Comparison of ENCODE assay signal across 8 mouse cellular contexts in genomic region chr1:179803513-179804139, GRCm38 (mm10). TPM values are rescaled to one million over a fixed set of nuclear protein-coding genes. Genes with fewer than 3 reads are reported as not detected.
A peak's percentile ranks its signal among the peaks of the same experiment; 100 is the strongest.
DNase-seq lines count a peak whose midpoint lies in the region; ATAC-seq and TF ChIP-seq lines count a peak whose summit lies in the region.

Ahctf1 (minus strand) TSS chr1:179803680.

- TF ChIP-seq RAD21 in MEL (IDR thresholded peaks at IDR 0.05; ENCODE audit: low read depth, low read length), result no peak

- DNase-seq in MEL (ENCODE audit: low read depth, low spot score), result peak; percentile 99
- DNase-seq in cerebellum, adult 2 months, result peak; percentile 98 to 99
- DNase-seq in forebrain, postnatal 0 days, result peak; percentile 99
- DNase-seq in heart, postnatal 4 days, result peak; percentile 99
- peak; percentile 98 to 99 for DNase-seq in layer of hippocampus, adult 8-10 months (ENCODE audit: low spot score in 2 of 2)
- DNase-seq in ovary, adult 18-20 months (ENCODE audit: low spot score), result peak; percentile 98
- peak; percentile 94 for DNase-seq in thymus, postnatal 0 days (ENCODE audit: low spot score)

- peak within 1 kb of the TSS; percentile 93 to 96 for H3K4me3 ChIP-seq in MEL (ENCODE audit: control insufficient read depth in 1 of 2, insufficient read depth in 1 of 2, low read depth in 2 of 2, low read length in 2 of 2)
- H3K4me3 ChIP-seq in cerebellum, adult 2 months (replicated peaks; ENCODE audit: insufficient read depth, low read depth, low read length), result peak within 1 kb of the TSS; percentile 48
- H3K4me3 ChIP-seq in forebrain, postnatal 0 days (ENCODE audit: low read depth, low read length), result peak within 1 kb of the TSS; percentile 87
- peak within 1 kb of the TSS; percentile 95 for H3K4me3 ChIP-seq in lung, embryonic 15.5 days

- peaks cover 14 to 41% of the 10 kb centered on the region in 2 experiments for H3K4me1 ChIP-seq in MEL (ENCODE audit: control insufficient read depth in 1 of 2, insufficient read depth in 2 of 2, low read length in 2 of 2)
- no peaks in the 10 kb centered on the region; the same call in 1 of the 2 replicates for H3K4me1 ChIP-seq in cerebellum, adult 2 months (ENCODE audit: control insufficient read depth, insufficient read depth, low read length)
- H3K4me1 ChIP-seq in forebrain, postnatal 0 days (ENCODE audit: insufficient read depth), result peaks cover 7% of the 10 kb centered on the region; the same call in 1 of the 2 replicates
- H3K4me1 ChIP-seq in lung, embryonic 15.5 days, result peaks cover 27% of the 10 kb centered on the region

- TF ChIP-seq POLR2A in MEL (IDR thresholded peaks at IDR 0.05; ENCODE audit: control insufficient read depth in 1 of 2, insufficient read depth in 1 of 2, low read depth in 1 of 2, low read length in 2 of 2, poor library complexity in 1 of 2), result peak; percentile 97 to 99
- peak; percentile 85 for TF ChIP-seq POLR2A in cerebellum, adult 2 months (IDR thresholded peaks at IDR 0.05; ENCODE audit: borderline replicate concordance, insufficient read depth, low read length)

- H3K4me2 ChIP-seq in forebrain, postnatal 0 days (ENCODE audit: low read depth), result peak within 1 kb of the TSS; percentile 58
- H3K4me2 ChIP-seq in lung, embryonic 15.5 days, result peak within 1 kb of the TSS; percentile 72

- H3K79me2 ChIP-seq in MEL (ENCODE audit: control insufficient read depth, insufficient read depth, low read length, poor library complexity), result peaks cover 40% of the 10 kb centered on the region

- H3K9me3 ChIP-seq in MEL (replicated peaks; ENCODE audit: insufficient read depth, low read length), result no peaks in the 10 kb centered on the region
- H3K9me3 ChIP-seq in forebrain, postnatal 0 days (ENCODE audit: low read length), result no peaks in the 10 kb centered on the region
- no peaks in the 10 kb centered on the region for H3K9me3 ChIP-seq in lung, embryonic 15.5 days

- H3K9ac ChIP-seq in MEL (ENCODE audit: control insufficient read depth, low read depth, low read length, poor library complexity, severe bottlenecking), result peak within 1 kb of the TSS; percentile 97
- H3K9ac ChIP-seq in forebrain, postnatal 0 days, result peak within 1 kb of the TSS; percentile 90
- H3K9ac ChIP-seq in lung, embryonic 15.5 days, result peak within 1 kb of the TSS; percentile 94

- ATAC-seq in forebrain, postnatal 0 days, result peak; percentile 97
- peak; percentile 99 for ATAC-seq in lung, embryonic 15.5 days (ENCODE audit: borderline replicate concordance, extremely low read depth, low FRiP score, low TSS enrichment)

- peaks cover 6 to 59% of the 10 kb centered on the region in 2 experiments for H3K36me3 ChIP-seq in MEL (ENCODE audit: control insufficient read depth in 1 of 2, insufficient read depth in 2 of 2, low read length in 2 of 2)
- peaks cover 5% of the 10 kb centered on the region; the same call in 1 of the 2 replicates for H3K36me3 ChIP-seq in forebrain, postnatal 0 days (ENCODE audit: insufficient read depth)
- peaks cover 4% of the 10 kb centered on the region; the same call in 1 of the 2 replicates for H3K36me3 ChIP-seq in lung, embryonic 15.5 days

- WGBS in cerebellum, adult 2 months, result under 1% methylated on average over 56 of the region's 56 CpGs
- WGBS in forebrain, postnatal 0 days, result under 1% methylated on average over 55 of the region's 56 CpGs
- under 1% methylated on average over 56 of the region's 56 CpGs for WGBS in lung, embryonic 15.5 days

- peak; percentile 43 to 90; a peak in 2 of 4 replicates for TF ChIP-seq EP300 in MEL (IDR thresholded peaks at IDR 0.05; ENCODE audit: low read depth in 1 of 2, low read length in 2 of 2)

- TF ChIP-seq CTCF in MEL (IDR thresholded peaks at IDR 0.05 in 2 of 3, conservative IDR thresholded peaks at IDR 0.05 in 1 of 3; ENCODE audit: control insufficient read depth in 1 of 3, insufficient read depth in 1 of 3, low read depth in 2 of 3, low read length in 3 of 3, poor library complexity in 1 of 3, severe bottlenecking in 1 of 3), result no peak
- no peak for TF ChIP-seq CTCF in cerebellum, adult 2 months (IDR thresholded peaks at IDR 0.05; ENCODE audit: borderline replicate concordance, insufficient read depth, low read depth, low read length)
- peak; percentile 41 for TF ChIP-seq CTCF in forebrain, postnatal 0 days (IDR thresholded peaks at IDR 0.05; ENCODE audit: low read depth)

- H3K27me3 ChIP-seq in MEL (ENCODE audit: control insufficient read depth in 1 of 2, insufficient read depth in 2 of 2, low read length in 2 of 2), result no peaks in the 10 kb centered on the region
- H3K27me3 ChIP-seq in cerebellum, adult 2 months (ENCODE audit: control insufficient read depth, insufficient read depth, low read length), result no peaks in the 10 kb centered on the region
- no peaks in the 10 kb centered on the region for H3K27me3 ChIP-seq in forebrain, postnatal 0 days (ENCODE audit: insufficient read depth, low read length)
- no peaks in the 10 kb centered on the region for H3K27me3 ChIP-seq in lung, embryonic 15.5 days

- H3K27ac ChIP-seq in MEL (ENCODE audit: control insufficient read depth, low read depth, low read length), result peak within 1 kb of the TSS; percentile 97
- H3K27ac ChIP-seq in cerebellum, adult 2 months (ENCODE audit: insufficient read depth, low read length), result peak within 1 kb of the TSS; percentile 75
- H3K27ac ChIP-seq in forebrain, postnatal 0 days (ENCODE audit: low read depth, low read length), result peak within 1 kb of the TSS; percentile 95
- peak within 1 kb of the TSS; percentile 100 for H3K27ac ChIP-seq in lung, embryonic 15.5 days

TF ChIP-seq in MEL, 35 proteins besides CTCF, POLR2A, EP300 and RAD21 (continues in another document):
- TF ChIP-seq ETS1 (IDR thresholded peaks at IDR 0.05; ENCODE audit: low read depth, low read length) (peak; percentile 65; the same call in 1 of the 2 replicates), GABPA (IDR thresholded peaks at IDR 0.05; ENCODE audit: low read depth, low read length) (no peak), POLR2AphosphoS5 (IDR thresholded peaks at IDR 0.05; ENCODE audit: borderline replicate concordance, low read depth, low read length) (peak; percentile 29; the same call in 1 of the 2 replicates), CHD2 (IDR thresholded peaks at IDR 0.05; ENCODE audit: low read length) (peak; percentile 94), NRF1 (IDR thresholded peaks at IDR 0.05; ENCODE audit: insufficient read depth, low read depth, low read length, poor library complexity, severe bottlenecking) (peak; percentile 49; the same call in 1 of the 2 replicates), KAT2A (conservative IDR thresholded peaks at IDR 0.05; ENCODE audit: low read depth, low read length) (peak; percentile 84; the same call in 1 of the 2 replicates), USF2 (IDR thresholded peaks at IDR 0.05; ENCODE audit: borderline replicate concordance in 1 of 2, insufficient read depth in 1 of 2, low read depth in 1 of 2, low read length in 2 of 2) (no peak), MXI1 (IDR thresholded peaks at IDR 0.05; ENCODE audit: low read depth, low read length) (no peak; the same call in 1 of the 2 replicates), ELF1 (IDR thresholded peaks at IDR 0.05; ENCODE audit: low read depth, low read length) (peak; percentile 79), NELFE (IDR thresholded peaks at IDR 0.05; ENCODE audit: low read depth, low read length) (peak; percentile 92), MAX (IDR thresholded peaks at IDR 0.05; ENCODE audit: low read length) (0 out of 2 replicates have a peak, but pooled peaks have one; percentile 63), BHLHE40 (IDR thresholded peaks at IDR 0.05; ENCODE audit: borderline replicate concordance, low read depth, low read length) (no peak), MYB (IDR thresholded peaks at IDR 0.05; ENCODE audit: low read depth, low read length) (peak; percentile 45; the same call in 1 of the 2 replicates), USF1 (IDR thresholded peaks at IDR 0.05; ENCODE audit: low read depth, low read length) (no peak), ZC3H11A (IDR thresholded peaks at IDR 0.05; ENCODE audit: low read depth, low read length) (no peak), TAL1 (IDR thresholded peaks at IDR 0.05; ENCODE audit: low read length) (peak; percentile 74), UBTF (IDR thresholded peaks at IDR 0.05; ENCODE audit: borderline replicate concordance, insufficient read depth, low read depth, low read length) (peak; percentile 83), ZNF384 (IDR thresholded peaks at IDR 0.05; ENCODE audit: low read depth, low read length) (peak; percentile 86), JUND (IDR thresholded peaks at IDR 0.05; ENCODE audit: low read depth, low read length) (no peak), MEF2A (IDR thresholded peaks at IDR 0.05; ENCODE audit: extremely low read depth, insufficient replicate concordance, low read depth, low read length, poor library complexity, severe bottlenecking) (no peak), E2F4 (IDR thresholded peaks at IDR 0.05; ENCODE audit: borderline replicate concordance, low read depth, low read length) (peak; percentile 93), TCF12 (IDR thresholded peaks at IDR 0.05; ENCODE audit: low read depth, low read length) (peak; percentile 75), ZKSCAN1 (IDR thresholded peaks at IDR 0.05; ENCODE audit: low read depth, low read length) (no peak), MAZ (IDR thresholded peaks at IDR 0.05; ENCODE audit: low read depth, low read length) (no peak; the same call in 1 of the 2 replicates), POLR2AphosphoS2 (IDR thresholded peaks at IDR 0.05; ENCODE audit: low read length) (peak; percentile 89; the same call in 1 of the 2 replicates), TBP (IDR thresholded peaks at IDR 0.05; ENCODE audit: low read depth, low read length) (peak; percentile 97), MYC (IDR thresholded peaks at IDR 0.05; ENCODE audit: low read depth, low read length) (peak; percentile 62; the same call in 1 of the 2 replicates), ZMIZ1 (IDR thresholded peaks at IDR 0.05; ENCODE audit: low read depth, low read length) (peak; percentile 66; the same call in 1 of the 2 replicates), CHD1 (IDR thresholded peaks at IDR 0.05; ENCODE audit: low read depth, low read length) (no peak)

RNA-seq across cellular contexts. Expression of gene Ahctf1, which starts in this region (rescaled TPM):
- 56.7 and 56.9 TPM in 2 replicates for total RNA-seq in MEL (2012; rRNA removed)
- polyA plus RNA-seq in MEL (2012; ENCODE audit: insufficient read depth in 1 of 2, insufficient read length in 2 of 2, low read depth in 1 of 2, low replicate concordance in 2 of 2, missing spikeins in 1 of 2), result 100 to 1,000 TPM in 1 of 2 experiments, 10 to 100 TPM in 1; 70.8 to 489 TPM
- 31.9 and 34.4 TPM in 2 replicates for polyA plus RNA-seq in cerebellum, adult 2 months (2012; rRNA removed)
- 35.2 and 41.8 TPM in 2 replicates for total RNA-seq in forebrain, postnatal 0 days (2014; rRNA removed)
- 5.2 and 8.0 TPM in 2 replicates for polyA plus RNA-seq in forebrain, postnatal 0 days (2015; fragmentation: Nextera tagmentation; extraction: Ambion mirVana)
- 10 to 100 TPM; 27.9 to 32.6 TPM for total RNA-seq in heart, postnatal 4 days (2021)
- 10 to 100 TPM; 31.7 to 48.1 (median 39.2) TPM for total RNA-seq in layer of hippocampus, adult 8-10 months (2022)
- 21.7 and 22.6 TPM in 2 replicates for polyA plus RNA-seq in lung, embryonic 15.5 days (2015; fragmentation: Nextera tagmentation; extraction: Ambion mirVana)
- polyA plus RNA-seq in thymus, postnatal 0 days (2015; fragmentation: Nextera tagmentation; extraction: Ambion mirVana), result 11.8 and 16.3 TPM in 2 replicates

Comparison
In these comparisons a context has a peak if more than half of its experiments do, and no peak if none do; other contexts are left out.
1. Peak in every context shown above with its lines: DNase-seq, ATAC-seq, H3K4me3 ChIP-seq and H3K27ac ChIP-seq.